Mouse (Mus musculus): Measurements from ENCODE around the gene Pde6c.

Pde6c gene

GRCm38 (mm10) chr19:38143540-38144271, 11.1 kb downstream of the Pde6c start:
- in situ Hi-C loops (cut with MseI, MboI), result no loop called here

GRCm38 (mm10) chr19:38156243-38156642, 23.7 kb downstream of the Pde6c start:
- in situ Hi-C loops (cut with MseI, MboI), result no loop called here

GRCm38 (mm10) chr19:38161648-38162354, 29.2 kb downstream of the Pde6c start:
- in situ Hi-C loops (cut with MseI, MboI), result no loop called here

- in situ Hi-C loops (cut with MseI, MboI), result no loop called here
These were observed 32.1 kb downstream of the Pde6c start for GRCm38 (mm10) chr19:38164633-38165032.

- in situ Hi-C loops (cut with MseI, MboI), result loop anchor here in 1 of 2 experiments (25.0 kb wide), 1 partner anchor 217 kb away; no protein-coding TSS in a partner anchor
These were observed 47.1 kb downstream of the Pde6c start for GRCm38 (mm10) chr19:38179675-38180074.

GRCm38 (mm10) chr19:38186631-38187344, 54.2 kb downstream of the Pde6c start:
- in situ Hi-C loops (cut with MseI, MboI), result loop anchor here in 1 of 2 experiments (25.0 kb wide), 1 partner anchor 224 kb away; no protein-coding TSS in a partner anchor

GRCm38 (mm10) chr19:38187345-38187680, 54.7 kb downstream of the Pde6c start:
- in situ Hi-C loops (cut with MseI, MboI), result loop anchor here in 1 of 2 experiments (25.0 kb wide), 1 partner anchor 225 kb away; no protein-coding TSS in a partner anchor

GRCm38 (mm10) chr19:38190606-38191005, 58.0 kb downstream of the Pde6c start:
- in situ Hi-C loops (cut with MseI, MboI), result loop anchor here (10.0 to 25.0 kb wide), 3 partner anchors 116 to 236 kb away; no protein-coding TSS in a partner anchor

- in situ Hi-C loops (cut with MseI, MboI), result loop anchor here (10.0 to 25.0 kb wide), 3 partner anchors 117 to 237 kb away; no protein-coding TSS in a partner anchor
These were observed 58.9 kb downstream of the Pde6c start for GRCm38 (mm10) chr19:38191446-38191845.

- in situ Hi-C loops (cut with MseI, MboI), result loop anchor here (10.0 to 25.0 kb wide), 3 partner anchors 120 to 240 kb away; no protein-coding TSS in a partner anchor
These were observed 62.7 kb downstream of the Pde6c start for GRCm38 (mm10) chr19:38195245-38195644.

GRCm38 (mm10) chr19:38198731-38199130, 66.2 kb downstream of the Pde6c start:
- in situ Hi-C loops (cut with MseI, MboI), result loop anchor here (10.0 to 25.0 kb wide), 3 partner anchors 124 to 244 kb away; no protein-coding TSS in a partner anchor

- in situ Hi-C loops (cut with MseI, MboI), result no loop called here
These were observed 74.1 kb downstream of the Pde6c start for GRCm38 (mm10) chr19:38206669-38207068.

GRCm38 (mm10) chr19:38217696-38218095, 85.1 kb downstream of the Pde6c start:
- in situ Hi-C loops (cut with MseI, MboI), result no loop called here

- in situ Hi-C loops (cut with MseI, MboI), result no loop called here
These were observed 90.8 kb downstream of the Pde6c start for GRCm38 (mm10) chr19:38223356-38223904.

- in situ Hi-C loops (cut with MseI, MboI), result no loop called here
These were observed 91.5 kb downstream of the Pde6c start, which contains the start of gene Fra10ac1 for GRCm38 (mm10) chr19:38223905-38224684. Fra10ac1 (minus strand) TSS chr19:38224156.

GRCm38 (mm10) chr19:38224685-38225060, 92.1 kb downstream of the Pde6c start:
- in situ Hi-C loops (cut with MseI, MboI), result no loop called here

- in situ Hi-C loops (cut with MseI, MboI), result no loop called here
These were observed 96.1 kb downstream of the Pde6c start for GRCm38 (mm10) chr19:38228699-38229098.

GRCm38 (mm10) chr19:38232087-38232486, 99.5 kb downstream of the Pde6c start:
- in situ Hi-C loops (cut with MseI, MboI), result no loop called here

- in situ Hi-C loops (cut with MseI, MboI), result no loop called here
These were observed 99.9 kb downstream of the Pde6c start for GRCm38 (mm10) chr19:38232516-38232915.
